Mouse (Mus musculus) bone marrow, adult 2 months (tissue): ENCODE results near the gene Rab15.

Experiments used
- CTCF ChIP-seq: fragments of 200-500 bp; IDR thresholded peaks from 2 replicates; pipeline ENCODE4 v1.5.1; 2011; ENCODE audit warnings: low read length, control low read depth; ENCODE audit not compliant: control insufficient read depth, insufficient read depth
- POLR2A ChIP-seq: fragments of 200-500 bp; IDR thresholded peaks from 2 replicates; pipeline ENCODE4 v1.6.1; 2011; ENCODE audit warnings: low read depth, mild to moderate bottlenecking, control low read depth, low read length, borderline replicate concordance; ENCODE audit not compliant: control insufficient read depth

DNA sequence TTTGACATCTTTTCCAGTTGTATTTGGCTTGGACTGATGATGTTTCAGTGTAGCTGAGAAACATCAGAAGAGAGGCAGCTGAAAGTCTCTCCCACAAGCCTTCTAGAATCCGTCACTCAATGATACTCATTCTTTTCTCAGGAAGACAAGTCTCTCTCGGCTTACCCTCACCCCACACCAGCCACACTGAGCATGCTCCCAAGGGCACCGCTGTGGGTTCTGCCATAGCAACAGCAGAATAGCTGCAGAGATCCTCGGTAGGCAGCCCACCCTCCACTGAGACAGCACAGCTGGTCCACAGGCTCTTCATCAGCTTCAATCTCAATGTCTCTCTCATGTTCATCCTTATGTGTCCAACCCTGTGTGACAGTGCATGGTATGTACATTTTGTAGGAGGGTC, 2.6 kb upstream of the Rab15 start:
- TF ChIP-seq CTCF (no peak), POLR2A (no peak)
